Mouse (Mus musculus): Measurements from ENCODE around the gene Nup210l. TPM values are rescaled to one million over a fixed set of nuclear protein-coding genes. Genes with fewer than 3 reads are reported as not detected.
A peak's percentile ranks its signal among the peaks of the same experiment; 100 is the strongest.

Gene Nup210l
- polyA plus RNA-seq, 1 experiment from 2014 or later, result 0.35 TPM

- WGBS, result 82% methylated on average over 5 of the region's 5 CpGs
- Histone ChIP-seq H3K27me3 (ENCODE audit: control insufficient read depth, insufficient read depth, low read length) (no peaks in the 10 kb centered on the region), H3K4me3 (ENCODE audit: low read depth, low read length) (no peak overlapping the region), H3K9me3 (ENCODE audit: control insufficient read depth, low read length) (no peaks in the 10 kb centered on the region), H3K27ac (ENCODE audit: low read depth, low read length) (no peak overlapping the region), H3K4me1 (ENCODE audit: control insufficient read depth, insufficient read depth, low read length) (no peaks in the 10 kb centered on the region), H3K4me2 (ENCODE audit: low read depth, low read length) (no peak overlapping the region), H3K36me3 (ENCODE audit: control insufficient read depth, insufficient read depth, low read length) (peaks cover 8% of the 10 kb centered on the region; the same call in 1 of the 2 replicates), H3K9ac (replicated peaks; ENCODE audit: low read depth, low read length) (no peak overlapping the region)
- ATAC-seq (ENCODE audit: low read depth), result no peak
These were observed 99.7 kb downstream of the Nup210l start for GRCm38 (mm10) chr3:90203619-90204018.

GRCm38 (mm10) chr3:90204582-90204981 lies 100.7 kb downstream of the Nup210l start:
- no peak for ATAC-seq (ENCODE audit: low read depth)
- Histone ChIP-seq H3K9me3 (ENCODE audit: control insufficient read depth, low read length) (no peaks in the 10 kb centered on the region), H3K36me3 (ENCODE audit: control insufficient read depth, insufficient read depth, low read length) (peaks cover 16% of the 10 kb centered on the region; the same call in 1 of the 2 replicates), H3K4me1 (ENCODE audit: control insufficient read depth, insufficient read depth, low read length) (no peaks in the 10 kb centered on the region), H3K27ac (ENCODE audit: low read depth, low read length) (no peak overlapping the region), H3K27me3 (ENCODE audit: control insufficient read depth, insufficient read depth, low read length) (no peaks in the 10 kb centered on the region), H3K4me2 (ENCODE audit: low read depth, low read length) (no peak overlapping the region), H3K4me3 (ENCODE audit: low read depth, low read length) (no peak overlapping the region), H3K9ac (replicated peaks; ENCODE audit: low read depth, low read length) (no peak overlapping the region)
- 95% methylated on average over 2 of the region's 2 CpGs for WGBS

- no peaks in the 10 kb centered on the region for H3K9me3 ChIP-seq (ENCODE audit: control insufficient read depth, low read length)
- no peak for ATAC-seq (ENCODE audit: low read depth)
- H3K36me3 ChIP-seq (ENCODE audit: control insufficient read depth, insufficient read depth, low read length), result peaks cover 39% of the 10 kb centered on the region
- H3K4me1 ChIP-seq (ENCODE audit: control insufficient read depth, insufficient read depth, low read length), result peaks cover 16% of the 10 kb centered on the region
- no peak overlapping the region for H3K4me3 ChIP-seq (ENCODE audit: low read depth, low read length)
- 91% methylated on average over 2 of the region's 2 CpGs for WGBS
- no peak overlapping the region for H3K27ac ChIP-seq (ENCODE audit: low read depth, low read length)
- H3K9ac ChIP-seq (replicated peaks; ENCODE audit: low read depth, low read length), result no peak overlapping the region
- H3K27me3 ChIP-seq (ENCODE audit: control insufficient read depth, insufficient read depth, low read length), result no peaks in the 10 kb centered on the region
- H3K4me2 ChIP-seq (ENCODE audit: low read depth, low read length), result no peak overlapping the region
These were observed 104.7 kb downstream of the Nup210l start for GRCm38 (mm10) chr3:90208662-90209061.

GRCm38 (mm10) chr3:90209908-90210566 lies 106.1 kb downstream of the Nup210l start:
- 93% methylated on average over 5 of the region's 5 CpGs for WGBS
- H3K27ac ChIP-seq (ENCODE audit: low read depth, low read length), result no peak overlapping the region
- H3K9ac ChIP-seq (replicated peaks; ENCODE audit: low read depth, low read length), result no peak overlapping the region
- no peaks in the 10 kb centered on the region for H3K9me3 ChIP-seq (ENCODE audit: control insufficient read depth, low read length)
- peaks cover 39% of the 10 kb centered on the region for H3K36me3 ChIP-seq (ENCODE audit: control insufficient read depth, insufficient read depth, low read length)
- no peaks in the 10 kb centered on the region for H3K27me3 ChIP-seq (ENCODE audit: control insufficient read depth, insufficient read depth, low read length)
- no peak overlapping the region for H3K4me2 ChIP-seq (ENCODE audit: low read depth, low read length)
- no peak for ATAC-seq (ENCODE audit: low read depth)
- no peak overlapping the region for H3K4me3 ChIP-seq (ENCODE audit: low read depth, low read length)
- H3K4me1 ChIP-seq (ENCODE audit: control insufficient read depth, insufficient read depth, low read length), result peaks cover 21% of the 10 kb centered on the region

- Histone ChIP-seq H3K4me1 (ENCODE audit: control insufficient read depth, insufficient read depth, low read length) (peaks cover 21% of the 10 kb centered on the region), H3K4me3 (ENCODE audit: low read depth, low read length) (peak overlapping the region; percentile 90; the same call in 1 of the 2 replicates), H3K9ac (replicated peaks; ENCODE audit: low read depth, low read length) (no peak overlapping the region; the same call in 1 of the 2 replicates), H3K4me2 (ENCODE audit: low read depth, low read length) (peak overlapping the region; percentile 95), H3K27me3 (ENCODE audit: control insufficient read depth, insufficient read depth, low read length) (no peaks in the 10 kb centered on the region), H3K36me3 (ENCODE audit: control insufficient read depth, insufficient read depth, low read length) (peaks cover 39% of the 10 kb centered on the region), H3K27ac (ENCODE audit: low read depth, low read length) (no peak overlapping the region), H3K9me3 (ENCODE audit: control insufficient read depth, low read length) (no peaks in the 10 kb centered on the region)
- 85% methylated on average over 13 of the region's 13 CpGs for WGBS
- no peak for ATAC-seq (ENCODE audit: low read depth)
These were observed 107.8 kb downstream of the Nup210l start for GRCm38 (mm10) chr3:90211475-90212398.

- no peak for ATAC-seq (ENCODE audit: low read depth)
- Histone ChIP-seq H3K9me3 (ENCODE audit: control insufficient read depth, low read length) (no peaks in the 10 kb centered on the region), H3K27me3 (ENCODE audit: control insufficient read depth, insufficient read depth, low read length) (no peaks in the 10 kb centered on the region), H3K27ac (ENCODE audit: low read depth, low read length) (no peak overlapping the region), H3K4me3 (ENCODE audit: low read depth, low read length) (peak overlapping the region; percentile 90), H3K4me1 (ENCODE audit: control insufficient read depth, insufficient read depth, low read length) (peaks cover 21% of the 10 kb centered on the region), H3K36me3 (ENCODE audit: control insufficient read depth, insufficient read depth, low read length) (peaks cover 39% of the 10 kb centered on the region), H3K9ac (replicated peaks; ENCODE audit: low read depth, low read length) (peak overlapping the region; percentile 79), H3K4me2 (ENCODE audit: low read depth, low read length) (peak overlapping the region; percentile 95)
- WGBS, result 17% methylated on average over 5 of the region's 5 CpGs
These were observed 108.8 kb downstream of the Nup210l start for GRCm38 (mm10) chr3:90212723-90213122.

GRCm38 (mm10) chr3:90213377-90213866 lies 109.5 kb downstream of the Nup210l start, which contains the start of the genes Rps27 and Rab13:
Gene Rps27 (minus strand): TSS chr3:90213651.
Gene Rab13 (plus strand): TSS chr3:90213695.
- ATAC-seq (ENCODE audit: low read depth), result peak; percentile 94
- Histone ChIP-seq H3K9me3 (ENCODE audit: control insufficient read depth, low read length) (no peaks in the 10 kb centered on the region), H3K4me2 (ENCODE audit: low read depth, low read length) (peak within 1 kb of the TSS; percentile 95), H3K36me3 (ENCODE audit: control insufficient read depth, insufficient read depth, low read length) (peaks cover 34% of the 10 kb centered on the region), H3K27me3 (ENCODE audit: control insufficient read depth, insufficient read depth, low read length) (no peaks in the 10 kb centered on the region), H3K4me1 (ENCODE audit: control insufficient read depth, insufficient read depth, low read length) (peaks cover 21% of the 10 kb centered on the region), H3K9ac (replicated peaks; ENCODE audit: low read depth, low read length) (peak within 1 kb of the TSS; percentile 79), H3K4me3 (ENCODE audit: low read depth, low read length) (peak within 1 kb of the TSS; percentile 90), H3K27ac (ENCODE audit: low read depth, low read length) (peak within 1 kb of the TSS; percentile 84)
- under 1% methylated on average over 42 of the region's 42 CpGs for WGBS

GRCm38 (mm10) chr3:90213956-90214684 lies 110.2 kb downstream of the Nup210l start:
- Histone ChIP-seq H3K9me3 (ENCODE audit: control insufficient read depth, low read length) (no peaks in the 10 kb centered on the region), H3K27ac (ENCODE audit: low read depth, low read length) (peak overlapping the region; percentile 84), H3K4me1 (ENCODE audit: control insufficient read depth, insufficient read depth, low read length) (peaks cover 21% of the 10 kb centered on the region), H3K4me3 (ENCODE audit: low read depth, low read length) (peak overlapping the region; percentile 90), H3K9ac (replicated peaks; ENCODE audit: low read depth, low read length) (peak overlapping the region; percentile 50), H3K36me3 (ENCODE audit: control insufficient read depth, insufficient read depth, low read length) (peaks cover 27% of the 10 kb centered on the region), H3K4me2 (ENCODE audit: low read depth, low read length) (peak overlapping the region; percentile 95), H3K27me3 (ENCODE audit: control insufficient read depth, insufficient read depth, low read length) (no peaks in the 10 kb centered on the region)
- WGBS, result 10% methylated on average over 12 of the region's 12 CpGs
- ATAC-seq (ENCODE audit: low read depth), result peak; percentile 65
